Mouse (Mus musculus) midbrain, embryonic 16.5 days (tissue): ENCODE measurements around the gene Atad1. TPM values are rescaled to one million over a fixed set of nuclear protein-coding genes. Genes with fewer than 3 reads are reported as not detected.
"Not testable (repeated sequence)": the region's sequence is repeated elsewhere in the genome, so short reads cannot be mapped to it uniquely, and the experiment has no call there.

Experiments used
- ATAC-seq: fragments of 200-750 bp; cut with Nextera tagmentation; 2 replicates; pipeline ENCODE4 v1.8.0; 2017; ENCODE audit warnings: moderate TSS enrichment
- H3K27ac ChIP-seq: fragments of 300-500 bp; sonication (generic); 2 replicates; pipeline ENCODE4 v1.5.1; 2014; ENCODE audit warnings: mild to moderate bottlenecking, low read length, mixed read lengths
- H3K27me3 ChIP-seq: fragments of 300-500 bp; sonication (generic); 2 replicates; pipeline ENCODE4 v1.6.1; 2014; ENCODE audit warnings: low read depth, low read length, mixed read lengths; ENCODE audit not compliant: control insufficient read depth, insufficient read depth
- H3K36me3 ChIP-seq: fragments of 300-500 bp; sonication (generic); 2 replicates; pipeline ENCODE4 v1.6.1; 2014; ENCODE audit warnings: mild to moderate bottlenecking, low read length, moderate library complexity, mixed read lengths; ENCODE audit not compliant: control insufficient read depth, insufficient read depth
- H3K4me1 ChIP-seq: fragments of 300-500 bp; sonication (generic); 2 replicates; pipeline ENCODE4 v1.6.1; 2014; ENCODE audit warnings: mild to moderate bottlenecking, low read length, mixed read lengths; ENCODE audit not compliant: control insufficient read depth, insufficient read depth
- H3K4me2 ChIP-seq: fragments of 300-500 bp; sonication (generic); 2 replicates; pipeline ENCODE4 v1.6.1; 2014; ENCODE audit warnings: mild to moderate bottlenecking, low read length, mixed read lengths
- H3K4me3 ChIP-seq: fragments of 300-500 bp; sonication (generic); 2 replicates; pipeline ENCODE4 v1.5.1; 2014; ENCODE audit warnings: low read depth, mild to moderate bottlenecking, low read length, moderate library complexity, mixed read lengths
- H3K9ac ChIP-seq: fragments of 300-500 bp; sonication (generic); 2 replicates; pipeline ENCODE4 v1.6.1; 2014; ENCODE audit warnings: low read depth, low read length, mixed read lengths
- H3K9me3 ChIP-seq: fragments of 300-500 bp; sonication (generic); replicated peaks from 2 replicates; pipeline ENCODE4 v1.6.1; 2014; ENCODE audit warnings: mild to moderate bottlenecking, low read length, mixed read lengths; ENCODE audit not compliant: control insufficient read depth, poor library complexity, severe bottlenecking
- WGBS: fragments of 180-500 bp; shearing (Covaris S2); extraction: QIAGEN DNeasy Blood & Tissue Kit; methylation state at CpG from one replicate; pipeline ENCODE4 v1.1.7; 2014; 5-methylcytosine and 5-hydroxymethylcytosine counted together
- polyA plus RNA-seq: library from polyadenylated mRNA; unstranded; fragments of >200 nt; fragmentation: Nextera tagmentation; extraction: Ambion mirVana; gene quantifications from 2 replicates; pipeline ENCODE4 v1.2.1, GENCODE M21; 2015

The Atad1 gene
- polyA plus RNA-seq, 1 experiment from 2014 or later: 116 TPM

GRCm38 (mm10) chr19:32680894-32681293 is 58.7 kb downstream of the Atad1 start:
- H3K27me3 ChIP-seq: no peaks in the 10 kb centered on the region
- H3K9me3 ChIP-seq: no peaks in the 10 kb centered on the region
- H3K36me3 ChIP-seq: peaks cover 9% of the 10 kb centered on the region
- WGBS: 94% methylated on average over 2 of the region's 2 CpGs
- no peak overlapping the region for H3K27ac ChIP-seq
- H3K9ac ChIP-seq: no peak overlapping the region
- H3K4me1 ChIP-seq: no peaks in the 10 kb centered on the region
- ATAC-seq: no peak
- H3K4me2 ChIP-seq: no peak overlapping the region
- no peak overlapping the region for H3K4me3 ChIP-seq

- 95% methylated on average over 3 of the region's 3 CpGs for WGBS
- H3K4me1 ChIP-seq: no peaks in the 10 kb centered on the region
- no peaks in the 10 kb centered on the region for H3K27me3 ChIP-seq
- no peak overlapping the region for H3K4me3 ChIP-seq
- no peaks in the 10 kb centered on the region for H3K9me3 ChIP-seq
- no peak overlapping the region for H3K27ac ChIP-seq
- H3K36me3 ChIP-seq: peaks cover 9% of the 10 kb centered on the region
- H3K4me2 ChIP-seq: no peak overlapping the region
- no peak overlapping the region for H3K9ac ChIP-seq
- no peak for ATAC-seq
Measured at GRCm38 (mm10) chr19:32675766-32676165, 63.8 kb downstream of the Atad1 start.

DNA sequence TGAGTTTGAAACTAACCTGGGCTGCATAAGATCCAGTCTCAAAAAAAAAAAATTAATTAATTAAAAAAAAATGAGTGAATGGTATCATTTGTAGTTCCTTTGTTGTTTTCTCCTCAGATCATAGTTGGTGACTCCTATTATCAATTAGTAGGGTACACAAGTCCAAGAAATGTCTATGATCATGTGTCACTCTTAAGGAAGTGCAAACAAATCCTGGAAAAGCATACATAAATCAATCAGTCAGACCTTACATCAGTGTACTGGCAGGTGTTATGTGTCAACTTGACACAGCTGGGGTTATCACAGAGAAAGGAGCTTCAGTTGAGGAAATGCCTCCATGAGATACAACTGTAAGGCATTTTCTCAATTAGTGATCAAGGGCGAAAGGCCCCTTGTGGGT is 71.8 kb downstream of the Atad1 start:
- H3K27ac ChIP-seq, H3K4me1 ChIP-seq, H3K4me3 ChIP-seq, H3K36me3 ChIP-seq, H3K9ac ChIP-seq, H3K4me2 ChIP-seq, H3K27me3 ChIP-seq, H3K9me3 ChIP-seq, ATAC-seq: not testable (repeated sequence)
- 95% methylated on average over 1 of the region's 1 CpGs for WGBS

GRCm38 (mm10) chr19:32665243-32665642 is 74.3 kb downstream of the Atad1 start:
- H3K4me2 ChIP-seq: no peak overlapping the region
- H3K27ac ChIP-seq: no peak overlapping the region
- H3K4me3 ChIP-seq: no peak overlapping the region
- H3K9ac ChIP-seq: no peak overlapping the region
- no peak for ATAC-seq
- no peaks in the 10 kb centered on the region for H3K27me3 ChIP-seq
- no peaks in the 10 kb centered on the region for H3K9me3 ChIP-seq
- 90% methylated on average over 8 of the region's 8 CpGs for WGBS
- H3K4me1 ChIP-seq: no peaks in the 10 kb centered on the region
- H3K36me3 ChIP-seq: no peaks in the 10 kb centered on the region; the same call in 1 of the 2 replicates

DNA sequence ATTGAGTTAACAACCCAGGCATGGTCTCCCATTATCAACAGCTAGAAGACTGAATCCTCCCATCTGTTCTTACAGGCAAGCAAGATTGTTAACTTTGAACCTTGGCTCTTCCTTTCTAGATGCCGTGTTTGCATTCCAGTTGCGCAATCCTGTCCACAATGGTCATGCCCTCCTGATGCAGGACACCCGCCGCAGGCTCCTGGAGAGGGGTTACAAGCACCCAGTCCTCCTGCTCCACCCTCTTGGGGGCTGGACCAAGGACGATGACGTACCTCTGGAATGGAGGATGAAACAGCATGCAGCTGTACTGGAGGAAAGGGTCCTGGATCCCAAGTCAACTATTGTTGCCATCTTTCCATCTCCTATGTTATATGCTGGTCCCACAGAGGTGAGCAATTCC is 76.7 kb downstream of the Atad1 start:
- WGBS: 94% methylated on average over 6 of the region's 6 CpGs
- Histone ChIP-seq H3K9me3 (no peaks in the 10 kb centered on the region), H3K4me2 (no peak overlapping the region), H3K36me3 (no peaks in the 10 kb centered on the region; the same call in 1 of the 2 replicates), H3K27me3 (no peaks in the 10 kb centered on the region), H3K4me1 (no peaks in the 10 kb centered on the region), H3K4me3 (no peak overlapping the region), H3K9ac (no peak overlapping the region), H3K27ac (no peak overlapping the region)
- ATAC-seq: no peak

DNA sequence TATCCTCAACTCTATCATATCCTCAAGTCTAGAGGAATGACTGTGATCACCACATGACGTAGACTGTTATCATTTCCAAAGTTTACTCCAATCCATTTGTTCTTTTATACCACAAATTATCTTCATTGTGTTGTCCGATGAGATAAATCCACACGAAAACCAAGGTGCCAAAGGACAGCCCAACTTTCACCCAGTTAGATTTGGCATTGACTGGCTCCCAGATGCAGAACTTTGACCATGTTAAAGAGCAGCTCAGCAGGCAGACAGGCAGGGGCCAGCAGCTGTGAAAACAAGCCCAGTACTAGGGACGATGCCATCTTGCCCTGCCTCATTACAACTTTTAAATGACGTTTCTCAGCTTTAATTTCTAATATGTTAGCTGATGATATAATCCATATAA is 80.2 kb downstream of the Atad1 start:
- no peaks in the 10 kb centered on the region for H3K27me3 ChIP-seq
- H3K4me1 ChIP-seq: no peaks in the 10 kb centered on the region
- WGBS: 89% methylated on average over 5 of the region's 5 CpGs
- no peak overlapping the region for H3K9ac ChIP-seq
- H3K36me3 ChIP-seq: no peaks in the 10 kb centered on the region; the same call in 1 of the 2 replicates
- H3K4me2 ChIP-seq: no peak overlapping the region
- no peak for ATAC-seq
- H3K4me3 ChIP-seq: no peak overlapping the region
- no peaks in the 10 kb centered on the region for H3K9me3 ChIP-seq
- H3K27ac ChIP-seq: no peak overlapping the region

DNA sequence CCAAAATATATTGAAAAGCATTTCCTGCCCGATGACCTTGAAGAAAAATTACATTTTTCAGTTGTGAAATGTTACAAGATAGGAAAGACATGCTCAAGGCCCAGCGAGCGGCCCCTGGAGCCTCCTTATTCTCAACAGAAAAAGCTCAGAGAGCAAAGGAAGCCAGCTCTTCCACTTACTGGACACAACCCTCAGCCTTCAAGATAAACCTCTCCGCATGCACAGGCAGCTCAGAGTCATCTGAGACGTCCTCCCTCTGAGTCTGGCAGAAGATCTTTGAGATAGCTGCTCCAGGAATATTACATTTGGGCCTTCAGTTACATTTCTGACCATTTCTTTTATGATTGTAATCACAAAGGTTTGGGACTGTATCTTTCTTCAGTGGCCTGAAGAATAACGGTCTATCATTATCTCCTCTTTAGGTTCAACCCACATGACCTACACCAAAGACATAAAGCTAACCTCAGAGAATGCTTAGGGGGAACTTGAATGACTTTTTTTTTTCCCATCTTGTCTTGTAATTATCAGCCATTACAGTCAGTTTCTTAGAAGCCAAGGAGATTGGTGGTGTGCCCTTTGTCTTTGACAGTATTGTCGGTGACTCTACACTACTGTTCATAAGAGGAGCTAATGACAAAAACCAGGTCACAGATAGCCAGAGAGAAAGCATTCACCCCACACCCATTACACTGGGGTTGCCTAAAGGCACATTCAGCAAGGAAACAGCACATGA is 85.8 kb downstream of the Atad1 start:
- 93% methylated on average over 7 of the region's 7 CpGs for WGBS
- no peak overlapping the region for H3K4me2 ChIP-seq

DNA sequence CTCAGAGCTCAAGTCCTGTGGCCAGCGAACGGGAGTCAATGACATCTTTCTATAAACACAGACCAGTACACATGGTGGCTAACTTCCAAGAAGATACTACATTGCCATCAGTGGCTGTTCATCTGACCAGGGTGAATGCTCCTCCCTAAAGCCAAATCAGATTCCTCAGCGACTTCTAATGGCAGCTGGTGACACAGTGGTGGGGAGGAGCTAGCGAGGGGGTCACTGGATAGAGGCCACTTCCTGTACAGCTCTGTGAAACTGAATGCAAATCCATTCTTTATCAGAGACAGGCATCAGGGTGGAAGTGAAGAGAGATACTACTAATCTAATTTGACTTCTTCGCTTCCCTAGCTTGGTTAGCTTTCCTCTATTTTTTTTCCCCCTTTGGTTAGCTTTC is 86.5 kb downstream of the Atad1 start:
- H3K27me3 ChIP-seq: no peaks in the 10 kb centered on the region
- no peak overlapping the region for H3K4me3 ChIP-seq
- H3K4me2 ChIP-seq: no peak overlapping the region
- H3K4me1 ChIP-seq: peaks cover 2% of the 10 kb centered on the region; the same call in 1 of the 2 replicates
- no peak overlapping the region for H3K27ac ChIP-seq
- no peak for ATAC-seq
- no peaks in the 10 kb centered on the region for H3K9me3 ChIP-seq
- 90% methylated on average over 5 of the region's 5 CpGs for WGBS
- H3K36me3 ChIP-seq: no peaks in the 10 kb centered on the region
- H3K9ac ChIP-seq: no peak overlapping the region

More for the DNA sequence above, 85.8 kb downstream of the Atad1 start:
- Histone ChIP-seq H3K9ac (no peak overlapping the region), H3K9me3 (no peaks in the 10 kb centered on the region), H3K27ac (no peak overlapping the region), H3K4me3 (no peak overlapping the region), H3K4me1 (no peaks in the 10 kb centered on the region), H3K36me3 (no peaks in the 10 kb centered on the region), H3K27me3 (no peaks in the 10 kb centered on the region)
- ATAC-seq: no peak

- 85% methylated on average over 5 of the region's 5 CpGs for WGBS
- Histone ChIP-seq H3K36me3 (no peaks in the 10 kb centered on the region), H3K4me3 (no peak overlapping the region), H3K9ac (no peak overlapping the region), H3K9me3 (no peaks in the 10 kb centered on the region), H3K4me1 (peaks cover 6% of the 10 kb centered on the region), H3K27me3 (no peaks in the 10 kb centered on the region), H3K27ac (no peak overlapping the region), H3K4me2 (no peak overlapping the region)
- ATAC-seq: no peak
Measured at GRCm38 (mm10) chr19:32651046-32651445, 88.5 kb downstream of the Atad1 start.
